Mouse (Mus musculus) induced T-regulatory cell, adult 2 months (primary cell): ENCODE data around the gene Mvb12b.

ENCODE experiments used
- DNase-seq: peaks from one replicate; pipeline ENCODE4 v3.0.0-alpha.2; 2012; ENCODE audit warnings: low read depth

The Mvb12b gene

GRCm38 (mm10) chr2:33846635-33847034, 41.1 kb downstream of the Mvb12b start:
- DNase-seq = no peak

DNA sequence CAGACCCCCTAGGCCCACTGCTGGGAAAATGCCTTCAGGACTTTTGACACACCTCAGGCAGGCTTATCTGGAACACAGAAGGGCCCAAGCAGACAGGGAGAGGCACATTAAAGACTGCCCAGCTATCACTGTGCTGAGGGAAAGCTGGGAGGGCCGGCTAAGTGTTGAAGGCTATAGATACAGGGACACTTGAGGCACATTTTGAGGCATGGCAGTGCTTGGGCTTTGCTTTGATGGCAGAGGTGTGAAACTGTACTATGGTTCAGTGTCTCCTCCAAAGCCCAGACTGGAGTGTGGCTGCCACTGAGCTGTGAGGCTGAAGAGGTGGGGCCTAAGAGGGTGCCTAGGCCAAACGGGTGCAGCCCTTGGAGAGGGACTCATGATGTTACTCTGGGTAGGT, 44.1 kb downstream of the Mvb12b start:
- no peak for DNase-seq

DNA sequence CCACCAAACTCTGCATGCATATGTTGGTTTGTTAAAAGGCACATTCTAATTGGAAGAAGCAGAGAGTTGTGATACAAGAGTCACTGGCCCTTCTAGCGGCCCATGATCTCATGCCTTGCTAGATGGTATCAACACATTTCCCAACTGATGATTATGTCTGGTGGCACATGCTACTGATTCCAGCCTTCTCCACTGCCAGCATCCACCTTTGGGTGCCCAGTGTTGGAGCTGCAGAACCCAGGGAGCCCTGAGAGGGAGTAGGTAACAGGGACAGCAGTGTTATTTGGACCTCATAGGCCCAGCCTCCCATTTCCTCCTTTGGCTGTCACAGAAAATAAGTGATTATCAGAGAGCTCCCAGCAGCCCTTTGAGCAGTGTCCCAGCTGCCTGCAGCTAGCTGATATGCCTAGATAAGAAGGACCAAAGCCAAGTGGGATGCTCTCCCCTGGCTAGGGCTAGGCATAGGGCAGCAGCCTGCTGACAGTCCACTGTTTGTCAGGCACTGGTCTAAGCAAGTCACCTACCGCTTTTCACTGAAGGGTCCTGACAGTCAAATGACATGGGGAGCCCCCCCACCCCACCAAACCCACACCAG, 44.7 kb downstream of the Mvb12b start:
- no peak for DNase-seq

DNA sequence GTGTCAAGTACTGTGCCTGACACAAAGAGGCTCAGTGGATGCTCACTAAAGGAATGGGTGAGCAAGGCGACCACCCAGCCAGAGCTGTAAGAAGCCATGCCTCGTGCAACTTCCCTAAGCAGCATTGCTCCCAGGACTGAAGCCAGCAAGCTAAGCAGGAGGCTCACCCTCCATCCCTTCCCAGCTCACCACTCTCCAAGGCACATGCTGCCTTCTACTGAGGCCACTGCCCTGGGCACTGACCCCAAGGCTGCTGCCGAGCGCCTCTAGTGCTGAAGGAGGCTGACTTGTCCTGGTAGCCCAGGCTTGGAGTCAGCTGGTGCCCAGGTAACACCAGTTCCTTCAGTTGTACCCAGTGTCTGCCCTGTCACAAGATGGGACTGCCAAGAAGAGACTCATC, 45.8 kb downstream of the Mvb12b start:
- no peak for DNase-seq

GRCm38 (mm10) chr2:33840483-33840882, 47.3 kb downstream of the Mvb12b start:
- no peak for DNase-seq

- no peak for DNase-seq
Observed at GRCm38 (mm10) chr2:33839252-33839651, 48.5 kb downstream of the Mvb12b start.

GRCm38 (mm10) chr2:33837297-33837696, 50.4 kb downstream of the Mvb12b start:
- no peak for DNase-seq

- no peak for DNase-seq
Observed at GRCm38 (mm10) chr2:33836660-33837213, 51.0 kb downstream of the Mvb12b start.

DNA sequence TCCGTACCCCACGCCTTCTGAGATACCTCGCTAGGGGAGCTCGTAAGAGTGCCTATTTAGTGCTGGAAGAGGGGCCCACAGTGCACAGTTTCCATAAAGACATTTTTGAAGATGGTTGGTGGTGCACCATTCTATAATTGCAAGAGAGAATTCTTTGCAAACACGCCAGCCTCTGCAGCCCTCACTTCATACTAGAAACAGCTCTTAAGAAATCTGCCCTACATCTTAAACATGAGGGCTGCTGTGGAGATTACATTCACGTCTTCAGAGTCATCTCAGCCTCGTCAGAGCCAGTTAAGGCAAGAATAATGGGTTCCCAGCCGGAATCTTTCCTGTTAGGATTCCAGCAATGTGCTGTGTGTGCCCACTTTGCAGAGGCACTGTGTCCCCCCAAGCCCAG, 52.7 kb downstream of the Mvb12b start:
- DNase-seq = no peak

GRCm38 (mm10) chr2:33833902-33834301, 53.8 kb downstream of the Mvb12b start:
- DNase-seq = no peak

DNA sequence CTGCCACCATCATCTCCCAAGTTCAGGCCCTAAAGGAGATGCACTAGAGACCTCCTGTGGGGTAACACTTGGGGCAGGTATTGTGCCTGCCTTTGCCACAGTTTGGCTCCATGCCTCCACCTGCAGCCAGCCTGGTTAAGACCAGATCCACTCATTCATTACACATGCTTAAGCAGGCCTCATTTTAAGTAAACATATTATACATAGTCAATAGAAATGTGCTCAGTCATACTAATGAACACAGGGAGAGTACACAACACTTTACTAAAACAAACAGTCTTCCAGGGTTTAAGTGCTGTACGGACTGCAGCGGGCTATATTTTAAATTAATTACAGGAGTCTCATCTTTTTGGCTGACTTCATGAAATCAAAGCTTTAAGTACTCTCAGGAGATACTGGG, 57.9 kb downstream of the Mvb12b start:
- no peak for DNase-seq

DNA sequence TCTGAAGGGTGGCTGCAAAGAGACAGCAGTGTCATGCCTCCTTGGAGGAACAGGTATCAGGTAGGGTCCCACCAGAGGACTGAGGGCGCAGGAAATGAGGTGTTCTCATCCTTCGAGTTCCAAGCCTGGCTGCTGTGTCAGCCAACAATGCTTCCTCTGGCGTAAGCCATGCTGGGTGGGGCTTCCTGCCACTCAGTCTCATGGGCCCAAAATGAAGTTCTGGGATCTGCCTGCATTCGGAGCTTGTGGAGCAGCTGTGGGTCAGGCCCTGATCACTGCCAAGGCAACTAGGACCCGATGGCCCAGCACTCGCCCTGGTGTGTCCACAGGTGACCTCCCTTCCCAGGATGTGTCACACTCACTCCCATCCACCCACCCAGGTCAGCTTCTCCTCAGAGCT, 61.0 kb downstream of the Mvb12b start:
- DNase-seq = no peak

- no peak for DNase-seq
Observed at GRCm38 (mm10) chr2:33824935-33825514, 62.7 kb downstream of the Mvb12b start.

DNA sequence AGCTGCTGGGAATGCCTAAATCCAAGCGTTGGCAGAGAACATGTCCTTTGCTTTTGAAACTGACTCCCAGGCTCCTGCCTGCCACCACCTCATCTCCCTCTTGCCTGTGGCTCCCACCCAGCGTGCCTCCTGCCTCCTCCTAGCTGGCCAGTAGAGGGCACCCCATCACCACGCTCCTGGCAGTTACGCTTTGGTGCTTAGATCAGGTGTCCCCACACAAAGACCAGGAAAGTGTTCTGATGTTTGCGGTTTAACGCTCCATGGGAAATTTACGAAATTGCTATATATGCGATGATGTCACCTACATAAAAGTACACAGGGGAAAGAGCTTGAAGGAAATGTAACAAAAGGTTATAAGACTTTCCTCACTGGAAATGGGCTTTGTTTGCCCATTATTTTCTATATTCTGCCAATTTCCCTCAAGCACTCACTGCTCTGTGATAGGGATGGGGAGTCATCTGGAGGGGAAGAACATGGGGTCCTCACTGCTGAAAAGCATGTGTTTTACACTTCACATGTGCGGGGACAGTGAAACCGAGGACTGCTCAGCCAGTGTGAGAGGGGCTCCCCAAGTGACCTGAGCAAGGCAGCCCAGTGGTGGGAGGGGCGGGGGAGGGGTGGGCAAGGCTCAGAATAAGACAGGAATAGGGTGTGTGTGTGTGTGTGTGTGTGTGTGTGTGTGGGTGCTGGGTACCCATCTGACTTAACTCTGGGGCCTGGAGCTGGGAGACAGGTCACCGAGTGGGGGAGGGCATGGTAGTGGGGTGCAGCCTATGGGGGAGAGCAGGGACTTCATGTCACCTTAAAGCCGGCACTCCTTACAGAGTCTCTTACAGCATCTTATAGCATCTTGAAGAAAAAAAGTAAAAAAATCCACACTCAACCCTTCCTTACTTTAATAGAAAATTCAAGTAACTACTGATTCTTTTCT, 65.8 kb downstream of the Mvb12b start:
- peak; percentile 83 for DNase-seq

- no peak for DNase-seq
Observed at GRCm38 (mm10) chr2:33820450-33820849, 67.3 kb downstream of the Mvb12b start.

DNA sequence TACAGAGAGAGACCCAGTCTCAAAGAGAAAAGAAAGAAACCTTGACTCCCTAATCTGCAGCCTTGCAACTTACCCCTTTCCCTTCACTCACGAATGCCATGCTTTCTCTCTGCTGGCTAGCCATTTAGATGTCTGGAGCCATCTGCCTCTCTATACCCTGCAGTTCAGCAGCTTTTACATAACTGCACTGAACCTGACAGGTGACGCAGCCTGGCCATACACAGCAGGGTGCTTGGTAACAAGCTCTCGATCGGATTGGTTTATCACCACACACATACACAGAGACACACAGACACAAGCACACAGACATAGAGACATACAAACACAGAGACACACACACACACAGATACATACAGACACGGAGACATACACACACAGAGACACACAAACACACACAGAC, 67.7 kb downstream of the Mvb12b start:
- DNase-seq = no peak

- no peak for DNase-seq
Observed at GRCm38 (mm10) chr2:33818385-33818784, 69.4 kb downstream of the Mvb12b start.

- peak; percentile 16 for DNase-seq
Observed at GRCm38 (mm10) chr2:33817663-33818346, 69.9 kb downstream of the Mvb12b start.

DNA sequence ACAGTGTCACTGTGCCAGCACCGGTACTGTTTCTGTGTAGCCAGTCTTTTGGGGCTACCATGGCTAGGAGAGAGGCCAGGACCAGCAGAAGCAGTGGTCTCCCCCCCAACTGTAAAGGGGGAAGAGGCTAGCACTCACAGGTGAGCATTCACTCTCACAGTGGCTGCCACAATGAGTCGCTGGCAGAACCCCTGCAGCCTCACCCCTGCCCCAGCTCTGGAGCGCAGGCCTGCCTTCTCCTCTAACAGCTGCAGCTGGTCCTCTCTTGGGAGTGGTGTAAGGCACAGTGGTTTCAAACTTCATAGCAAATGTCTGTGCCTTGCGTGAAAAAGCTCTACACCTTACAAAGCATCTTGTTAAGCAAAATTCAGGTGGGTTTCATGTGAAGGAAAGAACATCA, 70.7 kb downstream of the Mvb12b start:
- DNase-seq = no peak

- no peak for DNase-seq
Observed at GRCm38 (mm10) chr2:33814581-33814980, 73.2 kb downstream of the Mvb12b start.

GRCm38 (mm10) chr2:33813501-33814240, 74.1 kb downstream of the Mvb12b start:
- DNase-seq = no peak

DNA sequence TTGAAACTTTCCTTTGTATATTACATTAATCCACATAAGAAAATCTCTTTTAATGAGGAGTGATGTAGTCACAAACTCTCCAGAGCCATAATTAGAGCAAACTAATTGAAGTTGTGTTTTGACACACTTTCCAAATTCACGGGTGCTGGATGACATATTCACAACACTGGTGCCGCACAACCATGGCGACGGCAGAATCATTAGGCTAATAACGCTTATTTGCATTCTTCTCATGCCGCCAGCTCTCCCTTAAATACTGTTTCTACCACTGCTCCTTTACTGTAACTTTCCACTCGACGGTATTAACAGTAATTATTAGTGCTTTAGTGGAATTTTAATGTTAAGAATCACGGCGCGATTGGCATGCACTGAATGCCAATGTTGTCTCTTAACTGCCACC, 74.8 kb downstream of the Mvb12b start:
- no peak for DNase-seq
